Mouse (Mus musculus): ENCODE results near the gene Il1rl2.

DNA sequence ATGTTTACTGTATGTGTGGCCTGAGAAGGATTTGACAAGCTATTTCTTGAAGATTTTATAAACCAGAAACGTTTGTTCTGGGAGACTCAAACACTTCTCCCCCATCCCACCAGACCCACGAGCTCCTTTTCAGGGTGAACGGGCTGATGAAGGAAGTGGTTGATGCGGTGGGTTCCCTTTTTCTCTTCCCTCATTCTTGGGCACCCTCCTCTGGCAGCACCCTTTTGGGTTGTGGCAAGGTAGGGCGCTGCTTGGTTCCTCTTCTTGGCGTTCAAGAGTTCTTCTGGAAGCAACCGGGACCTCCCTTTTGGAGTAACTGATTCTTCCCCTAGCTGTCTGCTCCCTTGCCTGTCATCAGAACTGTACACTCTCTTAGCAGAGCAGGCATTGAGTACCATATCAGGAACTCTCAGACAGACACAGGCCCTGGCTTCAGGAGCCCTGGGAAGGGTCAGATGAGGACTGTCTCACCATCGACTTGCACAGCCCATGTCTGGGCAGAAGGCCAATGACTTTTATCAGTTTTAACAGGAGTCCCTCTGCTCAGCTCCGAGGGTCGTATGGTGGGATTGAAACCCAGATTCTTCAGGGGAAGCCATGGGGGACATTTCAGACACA, 31.6 kb downstream of the Il1rl2 start:
- TF ChIP-seq CTCF (IDR thresholded peaks at IDR 0.05; ENCODE audit: low read depth) (no peak), EP300 (optimal IDR thresholded peaks at IDR 0.05) (no peak)
